Mouse (Mus musculus) adrenal gland, postnatal 4 days (tissue): ENCODE data around the gene Sema5a. TPM values are rescaled to one million over a fixed set of nuclear protein-coding genes. Genes with fewer than 3 reads are reported as not detected.

Experiments used
- DNase-seq, 2 experiments: peaks; one replicate each; pipeline ENCODE4 v3.0.0; 2021 to 2022; ENCODE audit warnings: low spot score in 2 of 2, mixed read lengths in 2 of 2
- total RNA-seq, 2 experiments: library from RNA; stranded (reverse); gene quantifications; 2 replicates each; pipeline ENCODE4 v1.2.3; 2021

Sema5a gene
- total RNA-seq, 2 experiments from 2014 or later, result 33.9 to 47.3 TPM

DNA sequence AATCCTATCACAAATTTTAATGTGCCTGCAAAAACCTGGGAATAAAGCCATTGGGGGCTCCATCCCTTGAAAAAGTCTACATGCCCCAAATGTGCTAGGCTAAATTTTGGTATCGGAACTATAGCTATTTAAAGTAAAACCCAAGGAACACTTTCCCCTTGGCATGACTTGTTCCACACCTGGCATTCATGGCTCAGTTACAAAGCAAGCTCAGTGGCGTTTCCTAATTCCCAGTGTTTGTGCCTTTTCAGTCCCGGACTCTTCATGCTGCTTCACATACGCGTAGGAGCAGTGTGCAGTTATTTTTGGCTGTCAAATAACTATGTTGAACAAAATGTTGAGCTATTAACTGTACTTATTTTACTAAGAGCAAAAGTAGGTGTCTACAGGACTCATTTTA lies 104.7 kb downstream of the Sema5a start:
- DNase-seq, result no peak

- no peak for DNase-seq
Measured at GRCm38 (mm10) chr15:32352995-32353394, 108.4 kb downstream of the Sema5a start.

DNA sequence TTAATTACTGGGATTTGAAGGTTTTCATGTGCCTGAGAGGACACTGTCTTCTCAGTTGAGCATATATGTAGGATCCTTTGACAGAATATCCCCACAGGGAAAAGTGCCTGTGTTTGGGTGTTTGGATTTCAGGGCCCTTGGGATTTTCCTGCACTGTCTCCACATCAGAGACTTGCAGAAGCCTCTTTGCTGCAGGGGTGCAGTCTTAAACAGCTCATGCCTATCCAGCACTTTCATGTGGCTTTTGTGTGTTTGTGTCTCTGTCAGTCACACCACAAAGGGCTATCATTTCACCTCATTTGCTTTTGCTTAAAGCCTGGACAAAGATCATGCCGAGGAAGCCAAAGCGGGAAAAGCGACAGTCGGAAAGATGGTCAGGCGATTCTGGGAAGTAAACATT lies 108.9 kb downstream of the Sema5a start:
- no peak for DNase-seq

- DNase-seq, result no peak
Measured at GRCm38 (mm10) chr15:32356805-32357204, 112.2 kb downstream of the Sema5a start.

GRCm38 (mm10) chr15:32367841-32368240 lies 123.2 kb downstream of the Sema5a start:
- DNase-seq, result no peak

GRCm38 (mm10) chr15:32370914-32371313 lies 126.3 kb downstream of the Sema5a start:
- no peak for DNase-seq

GRCm38 (mm10) chr15:32371385-32371784 lies 126.8 kb downstream of the Sema5a start:
- DNase-seq, result no peak

DNA sequence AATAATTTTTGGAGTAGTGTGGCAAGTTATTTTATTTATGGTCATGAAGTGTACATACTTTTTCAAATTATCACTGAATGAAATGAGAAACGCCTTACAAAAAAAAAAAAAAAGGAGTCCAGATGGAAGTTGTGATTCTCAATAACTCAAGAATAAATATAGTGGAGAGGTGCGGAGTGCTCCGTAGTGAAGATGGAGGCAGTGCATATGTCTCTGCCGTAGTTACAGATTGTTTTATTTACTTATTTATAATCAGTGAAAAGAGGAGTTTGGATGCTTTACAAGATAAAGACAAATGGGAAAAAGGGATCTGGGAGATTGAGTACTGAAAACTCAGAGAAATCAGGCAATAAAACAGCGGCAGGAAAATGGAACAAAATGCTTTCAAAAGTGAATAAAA lies 131.7 kb downstream of the Sema5a start:
- DNase-seq, result no peak

DNA sequence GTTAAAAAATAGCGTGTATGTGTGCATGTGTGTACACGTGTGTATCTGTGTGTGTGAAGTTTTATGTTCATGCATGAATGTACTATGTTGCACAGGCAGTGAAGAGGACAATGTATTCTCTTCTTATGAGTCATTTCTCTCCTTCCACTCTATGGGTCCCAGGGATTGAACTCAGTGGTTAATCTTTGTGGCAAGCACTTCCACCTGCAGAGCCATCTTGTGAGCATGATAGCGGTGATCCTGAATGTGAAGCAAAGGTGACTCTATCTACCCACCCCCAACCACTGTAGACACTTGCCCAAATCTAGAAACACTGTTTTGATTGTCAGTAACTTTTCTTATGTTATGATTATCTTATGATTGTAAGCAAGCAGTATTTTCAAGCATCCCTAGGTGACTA lies 133.2 kb downstream of the Sema5a start:
- DNase-seq, result no peak

DNA sequence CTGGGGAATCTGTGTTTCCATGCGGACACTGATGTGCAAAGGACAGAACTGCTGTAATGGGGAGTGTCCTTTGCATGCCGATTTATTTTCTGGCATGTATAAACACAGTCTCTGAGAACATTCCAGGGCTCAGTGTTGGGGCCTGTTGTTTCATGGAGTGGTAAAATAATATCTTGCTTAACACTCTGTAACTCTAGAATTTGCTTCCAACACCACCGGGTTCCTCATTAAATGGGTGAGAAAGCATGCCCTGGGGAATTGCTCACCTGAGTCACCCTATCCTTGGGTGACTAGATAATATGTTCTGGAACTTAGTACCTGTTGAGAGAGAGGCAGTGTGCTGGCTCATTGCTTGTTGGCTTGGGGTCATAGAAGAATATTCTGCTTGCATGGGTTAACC lies 135.7 kb downstream of the Sema5a start:
- DNase-seq, result no peak

DNA sequence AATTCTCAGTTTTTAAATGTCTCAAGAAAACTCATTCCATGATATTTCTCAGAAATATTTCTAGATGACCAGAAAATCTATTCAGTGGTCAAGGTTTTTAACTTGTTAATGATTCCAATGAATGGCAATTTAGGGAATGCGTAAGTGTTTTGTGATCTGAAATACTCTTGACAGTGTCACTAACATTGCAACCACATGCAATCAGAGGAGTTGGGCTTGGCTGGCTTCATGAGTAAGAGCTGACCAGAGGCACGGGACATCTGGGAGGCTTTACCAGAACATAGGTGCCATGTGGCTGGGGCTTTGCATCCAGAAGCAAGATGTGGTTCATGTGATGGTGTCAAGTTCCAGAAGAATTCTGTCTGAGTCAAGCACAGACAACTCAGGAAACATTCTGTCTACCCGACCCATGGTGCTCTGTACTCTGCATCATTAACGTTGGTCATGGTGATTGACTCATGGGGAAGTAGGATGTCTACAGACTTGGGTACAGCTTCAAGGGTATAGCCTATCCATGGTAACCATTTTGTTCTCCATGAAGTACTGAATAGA lies 138.4 kb downstream of the Sema5a start:
- no peak for DNase-seq

- DNase-seq, result no peak
Measured at GRCm38 (mm10) chr15:32396241-32396890, 151.8 kb downstream of the Sema5a start.

- no peak for DNase-seq
Measured at GRCm38 (mm10) chr15:32397064-32397463, 152.5 kb downstream of the Sema5a start.

DNA sequence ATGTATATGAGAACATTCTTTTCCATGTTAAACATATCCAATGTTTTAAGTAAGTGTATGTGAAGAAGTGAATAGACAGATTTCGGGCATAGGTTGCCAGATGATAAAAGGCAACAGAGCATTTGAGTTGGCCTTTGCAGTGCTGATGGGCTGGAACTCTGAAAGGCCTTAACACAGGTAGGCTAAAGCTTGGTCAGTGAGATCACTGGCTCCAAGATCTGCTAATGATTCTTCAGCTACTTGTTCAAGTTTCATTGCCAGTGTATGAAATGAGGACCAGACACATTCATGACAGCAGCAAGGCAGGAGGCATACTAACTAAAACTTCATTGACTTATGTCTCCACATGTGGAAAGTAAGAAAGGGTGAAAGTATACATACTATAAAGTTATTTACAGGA lies 154.1 kb downstream of the Sema5a start:
- no peak for DNase-seq

DNA sequence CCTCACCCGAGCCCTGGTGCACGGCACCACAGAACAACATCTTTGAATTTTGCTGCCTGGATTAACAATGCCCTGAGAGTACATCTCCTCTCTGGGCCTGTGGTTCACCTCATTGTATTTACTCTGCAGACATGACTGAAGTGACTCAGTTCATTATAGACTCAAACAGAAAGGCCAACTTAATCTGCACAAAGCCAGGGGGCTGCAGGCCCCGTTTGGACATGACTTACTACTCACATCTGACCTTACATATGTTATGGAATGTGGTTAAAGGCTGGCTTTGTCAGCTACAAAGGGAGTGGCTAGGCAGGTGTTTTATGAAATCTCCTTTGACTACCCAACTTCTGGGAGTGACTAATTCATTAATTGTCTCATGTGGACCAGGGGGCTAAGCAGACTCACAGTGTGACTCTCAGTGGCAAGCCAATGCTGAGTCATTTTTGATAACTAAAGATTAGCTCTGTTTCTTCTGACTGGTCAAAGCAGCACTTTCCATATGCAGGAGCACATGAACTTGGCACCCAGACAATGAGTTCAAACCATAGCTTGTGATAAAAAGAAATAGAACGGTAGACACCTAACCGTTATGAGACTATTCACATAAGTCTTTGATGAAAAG lies 157.4 kb downstream of the Sema5a start:
- no peak for DNase-seq

- no peak for DNase-seq
Measured at GRCm38 (mm10) chr15:32403321-32403720, 158.7 kb downstream of the Sema5a start.

GRCm38 (mm10) chr15:32406436-32406835 lies 161.8 kb downstream of the Sema5a start:
- no peak for DNase-seq

- DNase-seq, result no peak
Measured at GRCm38 (mm10) chr15:32407766-32408165, 163.2 kb downstream of the Sema5a start.

DNA sequence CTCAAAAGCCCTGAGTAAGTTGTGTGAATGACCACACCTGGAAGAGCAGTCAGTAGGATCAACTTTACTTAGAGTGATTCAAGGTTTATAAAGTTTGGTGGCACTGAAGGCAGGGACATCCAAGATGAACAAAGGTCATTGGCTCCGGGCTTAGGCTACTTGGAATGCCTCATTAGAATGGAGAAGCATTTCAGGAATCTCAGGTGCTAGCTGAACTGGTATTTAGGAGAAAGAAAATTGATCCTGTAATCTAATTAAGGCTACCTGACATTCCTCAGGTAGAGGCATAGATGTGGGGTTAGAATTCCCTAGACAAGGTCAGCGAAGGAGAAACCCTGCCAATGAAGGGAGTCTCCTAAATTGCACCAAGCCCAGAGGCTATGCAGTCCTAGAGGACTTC lies 171.7 kb downstream of the Sema5a start:
- no peak for DNase-seq

- no peak for DNase-seq
Measured at GRCm38 (mm10) chr15:32422631-32423030, 178.0 kb downstream of the Sema5a start.

- DNase-seq, result no peak
Measured at GRCm38 (mm10) chr15:32423061-32423460, 178.5 kb downstream of the Sema5a start.

GRCm38 (mm10) chr15:32427188-32427924 lies 182.7 kb downstream of the Sema5a start:
- DNase-seq, result no peak
